Mouse (Mus musculus) lung, postnatal 4 days (tissue): ENCODE measurements around the gene Sdr9c7.
"Not testable (repeated sequence)": the region's sequence is repeated elsewhere in the genome, so short reads cannot be mapped to it uniquely, and the experiment has no call there.

Source experiments
- DNase-seq, 2 experiments: peaks; one replicate each; pipeline ENCODE4 v3.0.0; 2021

The Sdr9c7 gene

DNA sequence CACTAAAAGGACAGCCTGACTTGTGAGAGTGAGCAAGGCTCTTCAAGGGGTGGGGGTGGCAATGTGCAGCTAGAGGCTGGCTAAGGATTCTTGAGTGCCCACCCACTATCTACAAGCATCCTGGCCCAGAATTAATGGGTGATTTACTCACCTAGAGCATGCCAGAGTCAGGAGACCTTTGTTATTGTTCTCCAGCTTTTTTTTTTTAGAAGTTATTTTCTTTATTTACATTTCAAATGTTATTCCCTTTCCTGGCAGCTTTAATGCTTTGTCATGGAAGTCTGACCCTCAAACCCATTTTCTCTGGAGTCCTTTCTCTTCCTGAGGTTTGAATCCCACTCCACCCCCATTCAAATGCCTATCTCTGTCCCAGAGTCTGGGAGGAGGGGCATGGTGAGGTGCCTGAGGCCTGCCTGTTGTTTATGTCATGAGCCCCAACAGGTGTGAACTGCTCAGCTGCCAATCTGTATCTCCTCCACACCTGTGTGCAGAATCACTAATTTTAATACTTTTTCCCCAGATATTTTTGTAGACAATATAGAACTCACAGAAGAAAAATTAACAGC, 9.2 kb downstream of the Sdr9c7 start:
- no peak for DNase-seq

DNA sequence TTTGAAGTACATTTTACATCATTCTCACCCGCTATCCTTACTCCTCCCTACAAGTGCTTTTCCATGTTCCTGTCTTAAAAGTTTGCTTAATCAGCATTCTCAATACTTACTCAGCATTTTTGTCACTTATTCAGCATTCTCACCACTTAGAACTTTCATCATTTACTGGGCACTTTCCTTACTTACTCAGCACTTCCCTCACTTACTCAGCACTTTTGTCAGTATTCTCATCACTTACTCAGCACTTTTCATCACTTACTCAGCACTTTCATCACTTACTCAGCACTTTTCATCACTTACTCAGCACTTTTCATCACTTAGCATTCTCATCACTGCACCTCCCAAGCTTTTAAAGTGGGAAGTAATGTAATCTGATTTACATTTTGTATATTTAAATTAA, 17.3 kb downstream of the Sdr9c7 start:
- no peak for DNase-seq

DNA sequence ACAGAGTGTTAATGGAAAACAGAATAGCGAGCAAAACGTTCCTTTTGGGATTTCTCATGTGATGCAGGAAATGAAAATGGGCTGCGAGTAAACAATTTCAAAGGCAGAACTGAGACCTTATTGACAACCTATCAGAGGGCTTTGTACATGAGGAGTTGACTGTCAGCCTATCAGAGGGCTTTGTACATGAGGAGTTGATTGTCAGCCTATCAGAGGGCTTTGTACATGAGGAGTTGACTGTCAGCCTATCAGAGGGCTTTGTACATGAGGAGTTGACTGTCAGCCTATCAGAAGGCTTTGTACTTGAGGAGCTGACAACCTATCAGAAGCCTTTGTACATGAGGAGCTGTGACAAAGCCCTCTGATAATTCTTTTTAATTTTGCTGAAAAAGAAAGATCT, 18.9 kb downstream of the Sdr9c7 start:
- DNase-seq: not testable (repeated sequence)

DNA sequence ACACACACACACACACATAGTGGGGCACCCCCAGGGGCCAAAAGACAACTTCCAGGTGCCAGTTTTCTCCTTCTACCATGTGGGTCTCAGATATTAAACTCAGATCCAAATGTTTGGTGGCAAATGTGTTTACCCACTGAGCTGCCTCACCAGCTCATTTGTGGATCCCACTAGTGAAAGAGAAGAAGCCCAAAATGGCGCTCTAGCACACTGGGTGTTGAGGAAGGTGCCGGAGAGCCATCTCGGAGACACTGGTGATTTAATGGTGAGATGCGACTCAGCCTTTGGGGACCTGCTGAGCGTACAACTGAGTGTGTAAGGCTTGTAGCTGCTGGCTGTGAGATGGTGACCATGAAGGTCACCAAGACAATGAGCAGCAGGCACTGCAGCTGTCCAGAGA, 19.3 kb downstream of the Sdr9c7 start:
- DNase-seq: no peak

DNA sequence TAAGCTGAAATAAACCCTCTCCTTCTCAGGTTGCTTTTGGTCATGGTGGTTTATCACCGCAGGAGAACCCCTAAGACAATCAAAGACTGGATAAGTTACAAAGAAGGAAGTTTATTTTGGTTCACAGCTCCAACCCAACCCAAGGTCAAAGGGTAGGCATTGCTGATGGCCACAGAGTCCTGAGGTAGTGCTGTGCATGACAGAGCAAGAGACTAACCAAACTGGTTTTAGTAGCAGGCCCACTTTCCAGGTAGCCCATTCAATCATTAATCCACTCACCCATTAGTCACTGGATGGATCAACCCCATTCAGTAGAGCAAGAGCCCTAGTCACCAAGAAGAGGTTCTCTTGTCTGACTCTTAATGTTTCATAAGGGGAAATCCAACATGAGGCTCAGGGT, 23.9 kb downstream of the Sdr9c7 start:
- no peak for DNase-seq

DNA sequence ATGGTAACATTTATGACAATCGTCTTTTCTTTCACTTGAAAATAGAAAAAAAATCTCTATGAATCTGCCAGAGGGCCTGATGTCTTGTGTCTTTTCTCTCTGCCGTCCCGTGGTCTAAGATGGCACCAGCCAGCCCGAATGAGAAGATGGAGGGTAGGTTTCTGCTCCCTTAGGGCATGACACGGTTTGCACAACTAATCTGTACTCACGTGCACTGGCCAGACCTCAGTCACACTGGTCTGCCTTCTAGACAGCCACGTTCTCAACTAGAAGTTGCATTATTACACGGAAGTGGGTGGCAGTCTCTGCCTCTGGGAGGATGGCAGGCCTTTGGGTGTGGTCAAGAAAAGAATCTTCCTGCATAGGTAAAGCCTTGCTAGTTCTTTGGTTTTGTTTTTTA, 24.7 kb downstream of the Sdr9c7 start:
- DNase-seq: no peak

DNA sequence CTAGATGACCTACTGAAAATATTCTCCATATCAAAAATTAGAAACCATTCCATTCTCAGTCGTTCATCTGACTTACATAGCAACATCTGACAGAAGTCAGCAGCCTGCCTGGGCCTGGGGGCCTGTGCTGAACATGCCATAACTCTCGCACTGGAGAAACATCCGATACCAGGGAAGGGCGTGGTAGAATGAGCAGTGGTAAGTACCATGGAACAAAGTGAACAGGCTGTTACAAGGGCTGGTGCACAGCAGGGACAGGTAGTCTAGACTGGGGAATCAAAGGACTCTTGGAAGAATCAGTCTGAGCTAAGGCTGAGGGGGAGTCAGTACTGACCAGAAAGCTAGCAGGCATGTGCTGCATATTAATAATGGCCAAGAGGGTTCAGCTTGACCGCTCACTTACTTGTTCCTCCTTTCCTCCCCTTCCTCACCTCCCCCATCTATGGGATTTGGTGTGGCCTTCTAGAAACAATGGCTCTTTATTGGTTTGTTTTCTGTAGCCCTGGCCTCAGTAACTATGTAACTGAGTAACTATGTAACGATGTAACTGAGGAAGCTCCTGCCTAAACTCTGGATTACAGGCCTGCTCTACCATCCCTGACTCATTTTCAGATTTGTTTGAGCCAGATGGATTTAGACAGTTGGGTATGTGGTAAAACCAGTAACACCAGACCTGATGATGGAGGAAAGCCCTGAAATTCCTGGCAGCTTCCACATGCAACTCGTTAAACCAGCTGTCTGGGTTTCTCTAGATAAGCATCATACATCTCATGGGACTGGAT, 26.5 kb downstream of the Sdr9c7 start:
- no peak for DNase-seq

DNA sequence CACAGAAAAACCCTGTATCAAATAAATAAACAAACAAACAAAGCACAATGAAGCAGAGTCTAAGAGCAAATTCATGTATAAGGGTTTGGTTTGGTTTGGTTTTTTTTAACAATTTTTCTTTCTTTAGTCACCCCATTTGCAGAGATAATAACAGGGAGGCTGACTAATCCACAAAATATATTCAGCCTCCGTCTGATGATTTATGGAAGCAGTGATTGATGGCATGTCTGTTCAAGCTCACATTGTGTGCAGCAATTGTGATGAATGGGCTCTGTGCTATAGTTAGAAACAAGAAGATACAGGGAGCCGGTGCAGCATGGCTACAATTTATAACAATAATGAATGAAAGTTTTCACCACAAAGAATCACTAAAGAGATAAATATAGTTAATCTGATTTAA, 29.4 kb downstream of the Sdr9c7 start:
- no peak for DNase-seq

DNA sequence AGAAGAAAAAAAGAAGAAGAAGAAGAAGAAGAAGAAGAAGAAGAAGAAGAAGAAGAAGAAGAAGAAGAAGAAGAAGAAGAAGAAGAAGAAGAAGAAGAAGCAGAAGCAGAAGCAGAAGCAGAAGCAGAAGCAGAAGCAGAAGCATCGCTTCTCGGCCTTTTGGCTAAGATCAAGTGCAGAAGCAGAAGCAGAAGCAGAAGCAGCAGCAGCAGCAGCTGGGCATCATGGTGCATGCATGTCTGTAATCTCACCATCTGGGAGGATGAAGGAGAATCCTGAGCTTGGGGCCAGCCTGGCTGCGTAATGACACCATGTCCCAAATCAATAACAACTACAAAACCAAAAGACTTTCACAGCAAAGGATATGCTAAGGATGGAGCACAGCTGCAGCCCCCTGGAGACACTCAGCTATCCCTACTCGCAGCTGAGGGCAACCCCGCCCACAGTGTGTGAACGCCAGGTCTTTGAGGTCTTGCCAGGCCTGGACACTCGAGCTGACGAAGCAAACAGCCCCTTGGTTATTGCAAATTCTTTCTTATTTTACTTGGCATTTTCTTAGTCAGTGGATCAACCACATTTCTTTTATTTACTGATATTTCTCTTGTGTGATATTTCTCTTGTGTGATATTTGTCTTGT, 34.1 kb downstream of the Sdr9c7 start:
- peak; percentile 17 to 62 for DNase-seq

DNA sequence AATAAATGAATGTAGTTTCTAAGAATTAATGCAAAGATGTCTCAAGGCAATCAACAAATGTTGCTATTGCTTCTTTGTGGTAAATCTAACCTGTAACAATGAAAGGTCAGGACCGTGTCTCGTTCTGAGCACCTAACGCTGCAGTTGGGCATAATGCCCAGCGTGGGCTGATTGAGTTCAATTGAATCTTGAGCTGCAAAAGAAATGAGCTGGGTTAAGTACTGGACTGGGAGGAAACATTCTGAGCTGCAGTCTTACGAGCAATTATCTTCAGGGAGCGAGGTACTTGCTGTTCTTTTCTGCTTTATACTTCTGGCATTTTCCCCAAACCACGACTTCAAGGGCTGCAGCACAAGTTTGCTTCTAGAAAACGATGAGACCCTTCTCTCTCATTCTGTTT, 38.0 kb downstream of the Sdr9c7 start:
- DNase-seq: no peak

DNA sequence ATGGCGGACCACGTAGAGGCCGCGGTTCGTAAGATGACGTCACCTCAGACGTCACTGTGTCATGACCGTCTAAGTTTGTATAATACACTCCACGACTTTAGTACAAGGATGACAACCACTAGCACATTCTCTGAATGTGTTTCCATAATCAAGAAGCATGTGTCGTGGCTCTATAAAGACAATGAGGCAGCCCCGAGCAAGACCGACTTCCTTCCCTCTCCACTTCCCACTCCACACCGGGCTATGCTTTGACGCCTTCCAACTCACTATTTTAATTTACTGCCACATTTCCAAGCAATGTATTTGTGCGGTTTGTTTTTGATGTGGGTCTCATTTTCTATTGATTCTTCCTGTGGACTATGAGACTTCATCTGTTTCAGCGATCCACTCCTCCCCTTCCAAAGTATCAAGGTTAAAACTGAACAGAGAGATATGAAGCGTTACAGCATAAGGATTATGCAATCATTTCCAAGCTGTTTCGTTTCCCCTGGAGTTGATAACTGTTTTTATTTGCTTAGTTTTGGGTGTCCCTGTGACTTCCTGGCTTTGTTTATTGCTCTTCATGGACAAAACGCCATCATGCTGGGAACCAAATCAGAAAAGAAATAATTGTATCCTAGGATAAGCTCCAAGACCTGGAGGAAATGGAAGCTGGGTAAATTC, 38.6 kb downstream of the Sdr9c7 start:
- no peak for DNase-seq

DNA sequence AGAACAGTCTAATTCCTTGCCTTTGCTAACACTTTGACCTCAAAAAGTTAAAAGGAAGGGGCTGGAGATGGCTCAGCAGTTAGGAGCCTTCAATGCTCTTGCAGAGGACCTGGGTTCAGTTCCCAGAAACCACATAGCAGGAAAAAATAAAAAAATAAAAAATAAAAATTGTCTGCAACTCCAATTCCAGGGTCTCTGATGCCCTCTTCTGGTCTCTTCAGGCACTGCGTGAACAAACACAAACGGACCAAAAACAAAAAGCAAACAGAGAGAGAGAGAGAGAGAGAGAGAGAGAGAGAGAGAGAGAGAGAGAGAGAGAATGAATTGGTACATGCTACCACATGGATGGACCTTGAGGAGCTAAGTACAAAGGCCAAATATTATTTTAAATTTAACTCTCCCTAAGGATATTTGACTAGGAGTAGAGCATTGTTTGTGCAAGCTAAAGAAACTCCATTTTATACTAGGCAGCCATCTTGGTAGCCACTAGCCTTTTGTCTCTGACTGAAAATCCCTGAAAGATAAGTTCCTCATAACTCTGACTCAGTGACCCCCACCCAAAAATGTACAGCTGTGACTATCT, 39.2 kb downstream of the Sdr9c7 start:
- peak; percentile 40 to 82 for DNase-seq

DNA sequence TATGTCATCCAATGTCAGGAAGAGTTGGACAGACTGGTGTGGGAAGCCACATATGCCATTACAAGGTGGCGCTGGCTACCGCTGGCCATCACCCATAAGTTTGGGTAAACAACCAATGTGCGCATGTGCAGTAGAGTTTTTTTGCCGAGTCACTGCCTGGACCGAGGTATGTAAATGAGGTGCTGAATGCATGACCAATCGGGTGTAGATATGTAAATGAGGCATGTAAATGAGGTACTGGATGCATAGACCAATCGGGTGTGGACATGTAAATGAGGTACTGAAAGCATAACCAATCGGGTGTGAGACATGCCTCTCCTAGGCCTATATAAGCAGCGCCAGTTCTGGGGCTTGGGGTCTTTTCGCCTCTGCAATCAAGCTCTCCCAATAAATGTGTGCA, 41.3 kb downstream of the Sdr9c7 start:
- DNase-seq: not testable (repeated sequence)

DNA sequence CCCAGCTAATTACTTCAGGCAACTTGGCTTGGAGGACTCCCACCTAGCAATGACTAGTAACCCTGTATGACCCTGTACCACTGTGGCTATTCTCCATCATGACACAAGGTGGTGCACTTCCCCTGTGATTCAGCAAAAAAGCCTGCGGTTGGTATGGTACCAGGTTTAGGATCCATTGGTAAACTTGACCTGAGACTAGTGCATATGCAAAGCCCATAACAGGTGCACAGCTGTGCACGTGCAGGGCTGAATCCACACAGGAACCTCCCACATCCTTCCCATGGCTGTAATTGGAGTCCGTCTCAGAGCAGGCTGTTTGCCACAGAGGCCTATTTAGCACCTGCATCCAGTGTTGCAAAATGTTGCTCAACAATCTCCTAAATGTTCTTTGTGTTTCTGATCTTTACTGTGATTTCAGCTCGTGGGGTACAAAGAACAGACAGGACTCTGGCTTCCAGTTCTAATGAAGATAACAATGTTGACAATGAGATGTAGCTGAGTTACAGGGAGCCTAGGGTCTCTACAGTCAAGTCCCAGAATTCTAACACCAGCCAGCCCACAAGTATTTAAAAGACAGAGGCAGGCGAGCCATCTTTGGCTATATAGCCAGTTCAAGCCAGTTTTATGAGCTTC, 47.2 kb downstream of the Sdr9c7 start:
- DNase-seq: peak; percentile 24 to 53

DNA sequence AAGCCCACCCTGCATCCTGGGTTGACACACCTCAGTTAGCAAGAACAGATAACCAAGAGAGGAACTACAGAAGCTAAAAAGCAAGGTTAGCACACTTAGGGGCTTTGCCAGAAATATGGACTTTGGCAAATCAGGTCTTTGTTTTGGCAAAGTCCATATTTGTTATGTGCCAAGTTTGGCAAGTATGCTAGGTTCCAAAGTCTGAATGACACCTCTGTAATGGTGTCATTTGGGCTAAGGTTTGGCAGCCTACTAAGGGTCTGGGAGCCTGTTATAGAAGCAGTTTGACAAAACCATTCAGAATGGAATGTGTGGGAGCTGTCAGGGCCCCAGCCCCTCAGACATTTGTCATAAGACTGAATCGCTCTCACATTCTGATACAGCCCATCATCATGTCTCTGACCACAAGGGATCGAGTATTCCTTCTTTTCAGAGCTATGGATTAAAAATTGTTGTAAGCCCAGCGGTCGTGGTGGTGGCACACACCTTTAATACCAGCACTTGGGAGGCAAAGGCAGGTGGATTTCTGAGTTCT, 51.3 kb downstream of the Sdr9c7 start:
- DNase-seq: no peak

DNA sequence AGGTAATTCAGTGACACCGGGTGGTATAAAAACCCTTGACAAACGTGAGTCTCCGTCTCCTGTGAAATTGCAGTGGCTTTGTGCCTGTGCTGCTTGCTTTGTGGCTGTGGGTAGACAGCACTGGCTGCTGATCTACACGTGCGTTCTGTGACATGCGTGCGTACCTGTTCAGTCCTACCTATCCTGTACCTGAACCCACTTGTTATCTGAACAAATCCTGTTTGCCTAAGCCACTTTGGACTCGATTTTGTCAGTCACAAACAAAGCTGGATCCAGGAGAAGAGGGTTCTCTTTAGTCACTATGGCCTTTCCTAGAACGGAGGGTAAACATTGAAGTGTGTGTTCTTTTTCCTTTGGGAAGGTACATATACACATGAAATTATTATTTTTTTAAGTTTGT, 53.1 kb downstream of the Sdr9c7 start:
- no peak for DNase-seq

DNA sequence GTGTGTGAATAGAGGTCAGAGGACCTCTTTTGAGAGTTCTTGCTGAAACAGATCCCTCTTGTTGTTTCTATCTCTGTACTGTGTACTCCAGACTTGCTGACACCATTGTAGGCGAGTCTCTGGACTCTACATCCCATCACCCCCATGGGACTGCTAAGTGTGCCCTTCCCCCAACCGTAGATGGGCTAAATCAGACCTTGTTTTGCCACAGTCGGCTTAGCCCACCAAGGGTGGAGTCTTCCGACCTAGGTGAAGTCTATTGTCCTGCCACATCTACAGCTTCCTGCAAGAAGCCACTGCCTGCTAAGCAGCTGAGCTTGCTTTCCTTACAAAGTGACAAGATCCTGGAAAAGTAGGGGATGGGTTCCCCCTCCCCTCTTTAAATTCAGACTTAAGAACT, 53.5 kb downstream of the Sdr9c7 start:
- no peak for DNase-seq

DNA sequence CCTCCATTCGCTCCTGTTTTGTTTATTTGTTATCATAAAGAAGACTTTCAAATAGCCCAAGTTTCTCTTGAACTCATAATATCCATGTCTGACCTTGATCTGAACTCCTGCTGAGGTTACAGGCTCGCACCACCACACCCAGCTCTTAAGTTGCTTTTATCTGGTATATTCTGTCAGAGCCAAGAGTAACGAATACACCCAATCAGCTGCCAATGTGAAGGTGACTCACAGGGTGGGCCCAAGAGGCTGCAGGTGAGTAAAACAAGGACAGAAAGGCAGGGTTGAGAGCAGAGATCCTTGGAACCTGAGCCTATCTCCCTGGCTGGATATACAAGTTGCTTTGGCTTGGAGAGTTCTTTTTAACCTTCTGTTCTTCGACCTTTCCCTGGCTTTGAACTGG, 56.7 kb downstream of the Sdr9c7 start:
- DNase-seq: no peak

DNA sequence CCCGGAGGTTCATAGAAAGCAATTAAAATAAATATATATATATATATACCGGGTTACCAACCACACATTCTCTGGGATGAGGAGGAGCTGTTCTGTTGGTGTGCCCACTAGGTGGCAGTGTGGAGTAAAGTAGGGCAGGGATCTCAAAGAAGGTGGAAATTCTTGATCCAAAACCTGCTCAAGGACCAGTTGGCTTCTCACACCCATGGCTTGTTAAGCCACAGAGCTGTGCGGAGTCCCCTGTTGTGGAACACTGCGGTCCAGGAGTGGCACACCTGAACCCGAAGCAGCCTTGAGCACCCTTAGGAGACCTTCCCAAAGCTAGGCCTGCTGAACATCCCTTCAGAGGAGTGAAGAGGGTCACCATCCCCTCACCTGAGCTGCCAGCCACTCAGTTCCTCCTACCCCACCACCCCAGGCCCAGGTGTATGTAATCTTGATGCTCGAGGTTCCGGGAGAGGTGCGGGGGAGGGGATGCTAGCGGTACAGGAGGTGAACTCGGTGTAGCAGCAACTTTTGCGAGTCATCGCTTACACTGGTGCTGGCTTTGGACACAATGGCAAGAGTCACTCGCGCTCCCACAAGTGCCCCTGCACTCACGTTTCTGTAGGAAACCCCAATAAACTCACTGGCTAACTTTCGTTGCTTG, 58.0 kb downstream of the Sdr9c7 start:
- peak; percentile 27 to 76 for DNase-seq

DNA sequence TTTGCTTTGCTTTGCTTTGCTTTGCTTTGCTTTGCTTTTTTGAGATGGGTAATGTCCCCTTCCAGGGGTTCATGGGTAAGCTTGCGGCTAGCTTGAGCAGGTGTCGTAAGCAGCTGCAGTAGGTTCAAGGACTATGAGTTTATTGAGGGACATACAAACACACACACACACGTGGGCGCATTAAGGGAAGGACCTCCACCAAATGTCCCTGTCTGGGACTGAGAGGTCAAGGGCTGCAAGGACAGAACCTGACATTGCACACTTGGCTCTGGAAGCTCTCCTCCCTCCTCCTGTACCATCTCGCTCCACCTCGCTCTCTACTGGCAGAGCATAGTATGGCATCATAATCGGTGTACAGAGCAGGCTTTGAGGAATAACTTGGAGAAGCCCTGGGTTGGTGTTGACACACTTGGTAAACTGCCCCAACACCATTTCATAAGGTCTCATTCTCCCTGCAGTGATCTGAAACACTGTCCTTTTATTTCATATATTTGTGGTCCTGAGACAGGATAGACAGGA, 60.9 kb downstream of the Sdr9c7 start:
- no peak for DNase-seq
